Mouse (Mus musculus) limb, embryonic 10.5 days (tissue): ENCODE results near the gene Tcl1b3. TPM values are rescaled to one million over a fixed set of nuclear protein-coding genes. Genes with fewer than 3 reads are reported as not detected.
"Not testable (repeated sequence)": the region's sequence is repeated elsewhere in the genome, so short reads cannot be mapped to it uniquely, and the experiment has no call there.

Source experiments
- DNase-seq: peaks from one replicate; pipeline ENCODE4 v3.0.0-alpha.2; 2017; ENCODE audit warnings: low spot score
- H3K27ac ChIP-seq: fragments of 300-500 bp; sonication (generic); 2 replicates; pipeline ENCODE4 v1.5.1; 2016; ENCODE audit warnings: mild to moderate bottlenecking
- H3K27me3 ChIP-seq: fragments of 300-500 bp; sonication (generic); 2 replicates; pipeline ENCODE4 v1.6.1; 2016; ENCODE audit warnings: low read depth, mild to moderate bottlenecking; ENCODE audit not compliant: poor library complexity, severe bottlenecking
- H3K36me3 ChIP-seq: fragments of 300-500 bp; sonication (generic); 2 replicates; pipeline ENCODE4 v1.6.1; 2016; ENCODE audit warnings: mild to moderate bottlenecking, moderate library complexity
- H3K4me1 ChIP-seq: fragments of 300-500 bp; sonication (generic); 2 replicates; pipeline ENCODE4 v1.6.1; 2016
- H3K4me3 ChIP-seq: fragments of 300-500 bp; sonication (generic); 2 replicates; pipeline ENCODE4 v1.5.1; 2016; ENCODE audit warnings: mild to moderate bottlenecking, moderate library complexity
- H3K9me3 ChIP-seq: fragments of 300-500 bp; sonication (generic); replicated peaks from 2 replicates; pipeline ENCODE4 v1.6.1; 2016; ENCODE audit warnings: mild to moderate bottlenecking
- WGBS: fragments of 180-500 bp; shearing (Covaris S2); methylation state at CpG from one replicate; pipeline ENCODE4 v1.1.7; 2016; 5-methylcytosine and 5-hydroxymethylcytosine counted together
- polyA plus RNA-seq: library from polyadenylated mRNA; unstranded; fragments of >200 nt; fragmentation: Nextera tagmentation; extraction: Ambion mirVana; gene quantifications from 2 replicates; pipeline ENCODE4 v1.2.1, GENCODE M21; 2016

Tcl1b3 gene
- polyA plus RNA-seq, 1 experiment from 2014 or later = not detected

DNA sequence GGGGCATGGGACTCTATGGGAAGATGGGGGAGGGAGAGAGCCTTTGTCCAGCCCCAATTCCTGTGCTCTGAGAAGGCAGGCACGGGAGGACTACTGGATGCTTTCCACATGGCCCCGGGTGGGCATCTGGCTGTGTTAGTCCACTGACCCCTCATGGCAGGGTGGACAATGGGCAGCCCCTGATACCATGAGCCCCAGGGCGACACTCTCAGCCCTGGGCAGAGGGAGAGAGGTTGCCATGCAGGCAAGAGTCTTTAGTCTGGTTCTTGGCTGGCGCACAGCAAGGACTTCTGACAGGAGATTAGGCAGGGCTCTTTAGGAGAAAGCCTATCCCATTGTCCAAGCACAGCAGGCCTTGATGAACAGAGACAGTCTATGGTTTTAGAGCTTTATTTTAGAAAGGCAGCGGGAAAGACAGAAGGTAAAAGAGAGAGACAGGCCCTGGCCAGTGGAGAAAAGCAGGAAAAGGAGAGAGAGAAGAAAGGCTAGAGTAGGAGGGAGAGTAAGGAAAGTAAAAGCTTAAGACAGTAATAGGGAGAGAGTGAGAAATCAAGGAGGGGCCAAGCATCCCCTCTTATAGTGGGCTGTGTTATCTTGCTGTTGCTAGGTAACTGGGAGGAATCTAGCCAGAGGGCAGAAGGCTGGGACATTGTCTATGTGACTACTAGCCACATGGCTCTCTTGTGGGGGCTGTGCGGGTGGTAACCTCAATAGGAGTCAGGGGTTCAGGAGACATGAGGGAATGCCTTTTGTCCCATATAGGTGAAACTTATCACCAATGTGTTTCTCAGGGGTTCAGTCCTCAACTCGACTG lies 9.0 kb downstream of the Tcl1b3 start:
- WGBS = 77% methylated on average over 7 of the region's 7 CpGs
- DNase-seq, H3K4me1 ChIP-seq, H3K36me3 ChIP-seq, H3K9me3 ChIP-seq, H3K27ac ChIP-seq, H3K4me3 ChIP-seq, H3K27me3 ChIP-seq: not testable (repeated sequence)

DNA sequence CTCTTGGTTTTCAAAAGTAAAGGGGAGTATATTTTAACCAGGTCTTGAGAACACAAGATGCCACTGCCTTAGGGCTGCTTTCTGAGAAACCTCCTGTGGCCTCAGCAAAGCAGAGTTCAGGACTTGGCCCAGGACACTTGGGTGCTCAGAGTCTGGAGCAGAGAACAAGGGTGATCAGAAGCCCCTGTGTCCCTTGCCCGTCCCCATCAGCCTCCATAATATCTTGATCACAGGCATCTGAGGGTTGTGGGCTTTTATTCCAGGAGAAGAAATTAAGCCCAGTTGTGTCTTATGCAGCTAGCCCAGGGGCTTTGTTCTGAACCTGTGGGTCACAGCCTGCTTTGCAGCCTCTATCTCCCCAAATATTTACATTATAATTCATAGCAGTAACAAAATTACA lies 10.8 kb downstream of the Tcl1b3 start, which contains the start of gene Tcl1b4:
TSS of gene Tcl1b4 (plus strand) at position 301 of the 400 bp plus-strand sequence.
- WGBS = 86% methylated on average over 1 of the region's 1 CpGs
- H3K36me3 ChIP-seq, H3K27me3 ChIP-seq, H3K4me3 ChIP-seq, H3K9me3 ChIP-seq, H3K27ac ChIP-seq, H3K4me1 ChIP-seq, DNase-seq: not testable (repeated sequence)

DNA sequence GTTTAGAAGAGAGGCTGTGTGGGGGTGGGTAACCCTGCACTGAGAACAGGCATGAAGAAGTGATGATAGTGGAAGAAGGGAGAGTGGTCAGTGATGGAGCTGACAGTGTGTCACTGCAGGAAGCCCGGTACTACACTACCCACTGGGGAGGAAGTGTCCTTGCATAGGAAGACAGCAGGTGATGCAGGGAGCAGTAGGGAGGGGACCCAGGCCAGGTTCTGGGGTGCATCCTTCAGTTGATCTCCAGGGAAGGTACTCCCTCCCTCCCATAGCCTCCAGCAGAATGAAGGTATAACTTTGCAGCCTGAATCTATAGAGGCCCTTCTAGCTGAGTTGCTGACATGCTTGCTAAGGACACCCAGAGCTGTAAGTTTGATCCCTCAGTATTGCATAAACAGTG lies 16.2 kb downstream of the Tcl1b3 start:
- H3K36me3 ChIP-seq = no peaks in the 10 kb centered on the region
- WGBS = 89% methylated on average over 1 of the region's 1 CpGs
- H3K27me3 ChIP-seq = no peaks in the 10 kb centered on the region
- DNase-seq = no peak
- H3K27ac ChIP-seq = no peak overlapping the region
- no peaks in the 10 kb centered on the region for H3K4me1 ChIP-seq
- no peaks in the 10 kb centered on the region for H3K9me3 ChIP-seq
- H3K4me3 ChIP-seq = no peak overlapping the region

DNA sequence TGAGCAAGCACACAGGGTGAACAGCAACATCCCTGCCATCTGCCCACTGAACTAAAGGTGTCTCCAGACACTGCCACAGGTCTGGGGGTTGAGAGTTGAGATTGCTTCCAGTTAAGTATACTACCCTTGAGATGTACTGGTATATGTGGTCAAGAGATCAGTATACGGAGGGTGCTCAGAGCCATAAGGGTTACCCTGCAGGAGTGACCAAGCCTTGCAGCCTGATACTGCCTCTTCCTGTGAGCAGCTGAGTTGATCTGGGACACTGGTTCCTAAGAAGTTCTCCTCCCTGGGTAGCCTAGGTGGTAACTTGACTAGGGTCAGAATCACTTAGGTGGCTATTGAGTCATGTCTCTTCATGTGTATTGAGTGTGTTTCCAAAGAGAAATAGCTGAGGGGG lies 17.6 kb downstream of the Tcl1b3 start:
- DNase-seq = no peak
- H3K27ac ChIP-seq = no peak overlapping the region
- WGBS = 88% methylated on average over 1 of the region's 1 CpGs

DNA sequence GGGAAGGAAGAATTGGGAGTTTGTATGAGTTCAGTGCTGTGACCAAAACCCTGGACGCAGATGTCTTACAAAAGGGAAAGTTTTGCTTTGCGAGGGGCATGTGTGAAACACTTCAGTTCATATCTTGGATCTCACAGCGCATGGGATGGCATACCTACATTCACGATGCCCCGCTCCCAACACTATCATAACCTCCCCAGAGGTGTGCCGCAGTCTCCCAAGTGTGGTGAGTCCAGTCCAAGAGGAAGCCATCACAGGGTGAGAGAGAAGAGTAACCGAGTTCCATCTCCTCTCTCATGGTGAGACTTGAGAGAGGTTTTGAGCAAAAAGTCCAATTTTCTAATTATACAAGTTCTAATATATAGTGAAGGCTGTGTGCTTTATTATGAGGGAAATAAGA lies 18.4 kb downstream of the Tcl1b3 start:
- Histone ChIP-seq H3K4me1 (no peaks in the 10 kb centered on the region), H3K27ac (no peak overlapping the region), H3K27me3 (no peaks in the 10 kb centered on the region), H3K4me3 (no peak overlapping the region), H3K36me3 (no peaks in the 10 kb centered on the region), H3K9me3 (no peaks in the 10 kb centered on the region)
- no peak for DNase-seq
- 94% methylated on average over 7 of the region's 7 CpGs for WGBS

More for the DNA sequence above, 17.6 kb downstream of the Tcl1b3 start:
- Histone ChIP-seq H3K9me3 (no peaks in the 10 kb centered on the region), H3K4me3 (no peak overlapping the region), H3K4me1 (no peaks in the 10 kb centered on the region), H3K27me3 (no peaks in the 10 kb centered on the region), H3K36me3 (no peaks in the 10 kb centered on the region)

DNA sequence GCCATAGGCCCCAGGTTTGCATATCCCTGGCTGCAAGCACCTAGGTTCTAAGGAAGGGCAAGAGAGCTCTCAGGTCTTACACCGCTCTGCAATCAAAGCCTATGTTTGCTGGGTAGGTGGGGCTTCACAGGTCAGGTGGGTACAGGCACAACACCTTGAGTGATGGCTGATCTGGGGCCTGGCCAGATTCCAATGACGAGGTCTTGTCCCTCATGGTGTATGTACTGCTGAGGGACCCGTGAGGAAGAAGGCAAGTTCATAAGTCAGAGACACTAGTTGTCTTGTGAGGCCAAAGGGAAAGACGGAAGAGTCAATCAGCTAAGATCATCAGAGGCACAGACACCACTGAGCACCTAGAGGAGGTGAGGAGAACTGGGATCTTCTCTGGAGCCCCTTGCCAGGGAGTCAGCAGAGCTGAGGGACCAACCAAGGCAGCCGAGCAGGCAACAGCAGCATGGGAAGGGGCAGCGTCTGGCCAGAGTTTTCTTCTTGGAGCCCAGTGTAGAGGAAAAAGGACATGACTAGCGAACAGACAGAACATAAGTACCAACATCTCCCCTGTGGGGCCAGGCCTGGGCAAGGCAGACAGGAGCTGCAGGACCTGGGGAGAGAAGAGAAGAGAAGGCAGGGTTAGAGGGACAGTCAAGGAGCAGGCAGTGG lies 26.4 kb downstream of the Tcl1b3 start:
- 92% methylated on average over 7 of the region's 7 CpGs for WGBS
- H3K4me1 ChIP-seq = no peaks in the 10 kb centered on the region
- H3K9me3 ChIP-seq = no peaks in the 10 kb centered on the region

DNA sequence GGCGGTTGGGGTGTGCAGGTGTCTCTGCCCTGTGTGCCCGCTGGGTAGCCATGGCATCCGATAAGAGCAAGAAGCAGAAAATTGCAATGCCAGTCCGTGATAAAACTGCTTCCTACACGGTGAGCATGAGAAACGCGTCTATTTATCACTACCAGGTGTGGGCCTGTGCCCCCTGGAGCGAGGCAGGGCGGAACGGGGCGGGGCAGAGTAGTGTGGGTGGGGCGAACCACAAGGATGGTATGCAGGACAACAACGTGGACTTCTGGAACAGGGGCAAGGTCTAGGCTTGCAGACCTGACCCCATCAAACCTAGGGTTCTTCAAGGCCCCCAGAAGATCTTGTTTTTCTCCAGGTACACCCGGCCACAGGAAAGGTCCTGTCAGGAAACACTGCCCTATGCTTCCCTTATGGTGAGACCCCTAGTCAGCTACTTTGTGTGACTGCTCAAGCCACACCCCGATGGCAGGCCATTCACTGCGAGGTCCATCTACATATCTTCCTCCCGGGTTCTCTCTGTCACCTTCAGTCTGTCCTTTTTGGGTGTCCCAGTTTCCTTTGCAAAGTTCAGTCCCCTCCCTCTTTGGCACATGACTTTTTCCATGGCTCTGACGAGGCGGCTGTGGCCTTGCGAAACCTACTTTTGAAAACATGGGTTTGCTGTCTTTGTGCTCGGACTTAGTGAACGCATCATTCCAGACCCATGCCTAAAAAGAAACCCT lies 31.9 kb downstream of the Tcl1b3 start, which contains the start of gene Tcl1:
TSS of gene Tcl1 (minus strand) at position 193 of the 719 bp plus-strand sequence.
- no peaks in the 10 kb centered on the region for H3K4me1 ChIP-seq
- DNase-seq = no peak
- no peak within 1 kb of the TSS for H3K27ac ChIP-seq
- no peak within 1 kb of the TSS for H3K4me3 ChIP-seq
- H3K9me3 ChIP-seq = no peaks in the 10 kb centered on the region
- 92% methylated on average over 22 of the region's 22 CpGs for WGBS
- no peaks in the 10 kb centered on the region for H3K36me3 ChIP-seq
- no peaks in the 10 kb centered on the region for H3K27me3 ChIP-seq

More for the DNA sequence above, 26.4 kb downstream of the Tcl1b3 start:
- H3K27me3 ChIP-seq = no peaks in the 10 kb centered on the region
- H3K27ac ChIP-seq = no peak overlapping the region
- no peak overlapping the region for H3K4me3 ChIP-seq
- no peak for DNase-seq
- H3K36me3 ChIP-seq = no peaks in the 10 kb centered on the region

DNA sequence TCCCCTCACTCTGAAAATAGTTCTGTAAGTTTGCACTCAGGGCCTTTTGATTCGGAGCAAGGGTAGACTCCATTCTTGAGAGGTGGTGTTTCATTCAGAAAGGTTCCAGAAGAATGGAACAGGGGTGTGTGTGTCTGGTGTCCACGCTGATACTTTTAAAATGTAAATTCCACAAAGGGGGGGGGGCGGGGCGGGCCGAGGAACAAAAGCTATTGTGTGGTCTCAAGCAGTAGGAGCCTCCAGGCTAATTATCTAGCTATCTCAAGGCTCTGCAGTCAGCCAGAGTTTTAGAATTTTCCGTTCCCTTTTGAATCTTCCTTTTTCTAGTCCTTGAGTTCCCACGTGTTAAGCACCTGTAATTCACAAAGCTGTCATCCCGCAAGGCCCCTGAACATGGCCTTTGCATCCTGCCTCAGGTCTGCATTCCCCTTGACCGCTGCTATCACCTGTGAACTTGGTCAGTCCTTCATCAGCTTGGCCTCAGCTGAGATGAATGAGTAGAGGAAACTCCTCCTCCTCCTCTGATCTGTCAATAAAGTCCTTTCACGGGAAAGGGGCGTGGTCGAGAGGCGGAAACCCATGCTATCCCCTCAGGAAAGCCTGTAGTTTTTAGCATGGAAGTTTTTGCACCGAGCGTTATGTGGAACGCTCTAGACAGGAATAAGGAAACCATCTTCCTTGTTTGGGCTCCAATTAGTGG lies 33.9 kb downstream of the Tcl1b3 start:
- no peak overlapping the region for H3K27ac ChIP-seq
- no peaks in the 10 kb centered on the region for H3K36me3 ChIP-seq
- no peak overlapping the region for H3K4me3 ChIP-seq
- no peaks in the 10 kb centered on the region for H3K9me3 ChIP-seq
- DNase-seq = no peak
- H3K27me3 ChIP-seq = no peaks in the 10 kb centered on the region
- no peaks in the 10 kb centered on the region for H3K4me1 ChIP-seq
- 69% methylated on average over 16 of the region's 16 CpGs for WGBS

DNA sequence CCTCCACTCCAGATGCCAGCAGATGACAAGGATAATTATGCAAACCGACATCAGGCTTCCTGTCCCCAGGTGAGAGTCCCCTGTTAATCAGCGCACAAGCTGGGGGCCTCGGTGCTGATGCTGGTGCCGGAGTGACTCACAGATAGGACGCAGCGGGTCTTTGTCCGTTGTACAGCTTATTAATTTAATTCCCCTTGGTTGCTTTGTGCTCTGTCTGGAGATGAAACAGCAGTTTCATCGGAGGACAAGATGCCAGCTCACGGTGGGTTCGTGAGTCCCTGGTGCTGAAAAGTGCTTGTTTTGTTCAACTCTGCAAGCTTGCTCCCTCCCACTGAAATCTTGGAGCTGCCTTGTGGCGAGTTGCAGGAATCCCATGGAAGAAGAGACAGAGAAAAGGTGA lies 43.5 kb downstream of the Tcl1b3 start:
- Histone ChIP-seq H3K4me1 (no peaks in the 10 kb centered on the region), H3K27me3 (no peaks in the 10 kb centered on the region), H3K4me3 (no peak overlapping the region), H3K27ac (no peak overlapping the region), H3K9me3 (no peaks in the 10 kb centered on the region), H3K36me3 (no peaks in the 10 kb centered on the region)
- DNase-seq = no peak
- 74% methylated on average over 11 of the region's 11 CpGs for WGBS

DNA sequence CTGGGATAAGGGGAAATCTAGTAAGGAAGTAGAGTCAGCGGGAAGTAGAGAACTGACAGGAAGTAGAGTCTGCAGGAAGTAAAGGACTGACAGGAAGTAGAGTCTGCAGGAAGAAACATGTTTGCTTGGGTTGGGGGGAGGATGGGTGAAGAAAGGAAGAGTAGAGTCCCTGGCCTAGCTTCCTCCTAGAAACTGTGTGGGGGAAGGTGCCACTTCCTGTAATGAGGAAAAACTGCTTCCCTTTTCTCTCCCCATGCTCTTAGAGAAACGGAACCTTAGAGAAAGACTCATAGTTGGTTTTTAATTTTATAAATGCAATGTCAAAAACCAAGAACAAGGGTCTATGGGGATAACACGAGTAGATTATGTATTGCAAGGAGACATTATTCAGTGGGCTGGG lies 44.2 kb downstream of the Tcl1b3 start:
- no peak for DNase-seq
- H3K27me3 ChIP-seq = no peaks in the 10 kb centered on the region
- no peaks in the 10 kb centered on the region for H3K4me1 ChIP-seq
- no peaks in the 10 kb centered on the region for H3K36me3 ChIP-seq
- no peaks in the 10 kb centered on the region for H3K9me3 ChIP-seq
- WGBS = 85% methylated on average over 3 of the region's 3 CpGs
- no peak overlapping the region for H3K4me3 ChIP-seq
- no peak overlapping the region for H3K27ac ChIP-seq

DNA sequence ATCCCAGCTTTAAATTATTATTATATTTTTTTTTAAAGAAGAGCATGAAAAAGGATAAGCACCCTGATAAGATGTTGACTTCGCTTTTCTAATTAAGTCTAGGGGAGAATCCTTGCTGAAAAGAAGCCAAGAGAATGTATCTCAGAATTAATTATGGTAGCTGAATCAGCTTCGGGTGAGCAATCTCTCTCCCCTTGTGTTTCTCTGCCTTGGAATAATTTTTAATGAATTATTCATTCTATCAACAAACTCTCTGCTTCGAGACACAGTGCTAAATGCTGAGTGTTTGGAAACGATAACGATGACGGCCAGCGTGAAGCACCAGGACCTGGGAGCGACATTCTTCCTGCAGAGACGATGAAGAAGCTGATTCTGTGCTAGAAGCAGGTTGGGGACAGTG lies 48.2 kb downstream of the Tcl1b3 start:
- H3K27ac ChIP-seq = no peak overlapping the region
- no peak overlapping the region for H3K4me3 ChIP-seq
- H3K4me1 ChIP-seq = no peaks in the 10 kb centered on the region
- H3K27me3 ChIP-seq = no peaks in the 10 kb centered on the region
- no peaks in the 10 kb centered on the region for H3K9me3 ChIP-seq
- WGBS = 91% methylated on average over 9 of the region's 9 CpGs
- no peak for DNase-seq
- H3K36me3 ChIP-seq = no peaks in the 10 kb centered on the region
